Mouse (Mus musculus) embryonic fibroblast, embryonic 13.5 days (primary cell): Measurements from ENCODE around the gene Coq10a. TPM values are rescaled to one million over a fixed set of nuclear protein-coding genes. Genes with fewer than 3 reads are reported as not detected.
A peak's percentile ranks its signal among the peaks of the same experiment; 100 is the strongest.

Source experiments
- H3K27ac ChIP-seq: 2 replicates; pipeline ENCODE4 v1.5.1; 2012; ENCODE audit warnings: low read length, control low read depth, inconsistent platforms; ENCODE audit not compliant: insufficient read depth
- H3K4me1 ChIP-seq: 2 replicates; pipeline ENCODE4 v1.6.1; 2011; ENCODE audit warnings: low read length; ENCODE audit not compliant: control insufficient read depth, insufficient read depth
- H3K4me3 ChIP-seq: 2 replicates; pipeline ENCODE4 v1.5.1; 2011; ENCODE audit warnings: mild to moderate bottlenecking, control low read depth, low read length; ENCODE audit not compliant: insufficient read depth
- CTCF ChIP-seq: IDR thresholded peaks from 2 replicates; pipeline ENCODE4 v1.5.1; 2011; ENCODE audit warnings: mild to moderate bottlenecking, control low read depth, low read length, moderate library complexity, borderline replicate concordance; ENCODE audit not compliant: insufficient read depth
- POLR2A ChIP-seq: IDR thresholded peaks from 2 replicates; pipeline ENCODE4 v1.6.1; 2011; ENCODE audit warnings: low read depth, mild to moderate bottlenecking, control low read depth, low read length, moderate library complexity
- polyA plus RNA-seq: library from polyadenylated mRNA; stranded (reverse); fragments of >200 nt; gene quantifications from 2 replicates; pipeline ENCODE4 v1.2.4, GENCODE M21; 2011; ENCODE audit warnings: low read depth; ENCODE audit not compliant: missing spikeins, insufficient read length

Gene Coq10a
- polyA plus RNA-seq, 1 experiment, result 24.6 TPM

DNA sequence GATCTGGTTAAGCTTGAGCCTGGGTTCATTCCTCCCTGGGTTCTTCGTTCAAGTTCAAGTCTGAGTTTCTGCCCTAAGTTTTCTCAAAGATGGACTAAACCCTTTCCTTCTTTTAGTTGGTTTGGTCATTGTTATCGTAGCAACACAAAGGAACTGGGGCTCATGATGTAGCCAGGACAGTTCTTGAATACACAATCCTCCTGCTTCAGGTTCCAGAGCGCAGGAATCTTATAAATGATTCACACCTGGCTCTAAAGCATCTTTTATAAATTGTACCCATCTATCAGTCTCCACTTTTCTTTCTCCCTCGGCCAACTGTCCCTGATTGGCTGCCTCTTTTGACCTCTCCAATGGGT is 7.3 kb upstream of the Coq10a start:
- Histone ChIP-seq H3K27ac (peak overlapping the region; percentile 93), H3K4me1 (peaks cover 2% of the 10 kb centered on the region; the same call in 1 of the 2 replicates), H3K4me3 (no peak overlapping the region)
- TF ChIP-seq CTCF (no peak), POLR2A (no peak)

DNA sequence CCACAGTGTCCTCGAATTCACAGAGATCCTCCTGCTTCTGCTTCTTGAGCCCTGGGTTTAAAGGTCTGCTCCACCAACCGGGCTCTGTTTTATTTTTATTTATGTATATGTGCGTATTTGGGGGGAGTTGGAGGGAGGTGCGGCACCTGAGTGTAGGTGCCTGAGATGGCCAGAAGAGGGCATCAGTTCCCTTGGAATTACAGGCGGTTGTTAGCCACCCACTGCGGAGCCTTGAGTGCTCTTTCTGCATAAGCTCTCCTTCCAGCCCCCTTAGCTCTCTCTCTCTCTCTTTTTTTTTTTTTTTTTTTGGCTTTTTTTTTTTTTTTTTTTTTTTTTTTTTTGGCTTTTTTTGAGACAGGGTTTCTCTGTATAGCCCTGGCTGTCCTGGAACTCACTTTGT is 5.6 kb upstream of the Coq10a start:
- H3K27ac ChIP-seq, result no peak overlapping the region
- TF ChIP-seq POLR2A, result no peak
- no peak for TF ChIP-seq CTCF
- peaks cover 5% of the 10 kb centered on the region for H3K4me1 ChIP-seq
- H3K4me3 ChIP-seq, result no peak overlapping the region

GRCm38 (mm10) chr10:128372989-128373748 is 4.4 kb upstream of the Coq10a start:
- peaks cover 5% of the 10 kb centered on the region for H3K4me1 ChIP-seq
- no peak overlapping the region for H3K27ac ChIP-seq
- no peak overlapping the region for H3K4me3 ChIP-seq
- TF ChIP-seq CTCF (no peak), POLR2A (no peak)

- H3K4me3 ChIP-seq, result no peak overlapping the region
- no peak overlapping the region for H3K27ac ChIP-seq
Observed at GRCm38 (mm10) chr10:128372142-128372541, 3.3 kb upstream of the Coq10a start.

GRCm38 (mm10) chr10:128370601-128371000 is 1.8 kb upstream of the Coq10a start:
- TF ChIP-seq CTCF, result no peak
- no peak for TF ChIP-seq POLR2A
- peaks cover 4% of the 10 kb centered on the region; the same call in 1 of the 2 replicates for H3K4me1 ChIP-seq
- no peak overlapping the region for H3K4me3 ChIP-seq
- H3K27ac ChIP-seq, result no peak overlapping the region

More at GRCm38 (mm10) chr10:128372142-128372541, 3.3 kb upstream of the Coq10a start:
- H3K4me1 ChIP-seq, result peaks cover 4% of the 10 kb centered on the region; the same call in 1 of the 2 replicates
- no peak for TF ChIP-seq CTCF
- no peak for TF ChIP-seq POLR2A

DNA sequence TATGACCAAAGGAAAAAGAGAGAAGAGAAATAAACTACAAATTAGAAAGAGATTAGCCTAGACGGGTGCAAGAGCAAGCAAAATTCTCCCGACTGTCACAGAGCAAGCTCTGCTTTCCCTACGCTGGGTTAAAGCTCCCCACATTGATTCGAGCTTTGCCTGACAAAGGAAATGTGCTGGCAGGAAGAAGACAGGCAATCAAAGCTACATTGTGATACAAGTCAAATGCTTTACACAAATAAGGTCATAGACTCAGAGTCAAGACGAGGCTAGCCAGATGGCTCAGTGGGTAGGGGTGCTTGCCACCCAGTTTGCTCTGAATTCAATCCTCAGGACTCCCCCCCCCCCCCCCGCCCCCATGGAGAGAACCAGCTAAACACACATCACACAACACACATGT is 1.2 kb upstream of the Coq10a start:
- TF ChIP-seq CTCF, result no peak
- TF ChIP-seq POLR2A, result no peak
- peaks cover 4% of the 10 kb centered on the region; the same call in 1 of the 2 replicates for H3K4me1 ChIP-seq
- H3K27ac ChIP-seq, result no peak overlapping the region
- H3K4me3 ChIP-seq, result no peak overlapping the region

- TF ChIP-seq POLR2A (no peak), CTCF (no peak)
- Histone ChIP-seq H3K4me1 (peaks cover 4% of the 10 kb centered on the region; the same call in 1 of the 2 replicates), H3K4me3 (peak overlapping the region; percentile 27), H3K27ac (peak overlapping the region; percentile 63; the same call in 1 of the 2 replicates)
Observed at GRCm38 (mm10) chr10:128369599-128369998, 802 bp upstream of the Coq10a start.

DNA sequence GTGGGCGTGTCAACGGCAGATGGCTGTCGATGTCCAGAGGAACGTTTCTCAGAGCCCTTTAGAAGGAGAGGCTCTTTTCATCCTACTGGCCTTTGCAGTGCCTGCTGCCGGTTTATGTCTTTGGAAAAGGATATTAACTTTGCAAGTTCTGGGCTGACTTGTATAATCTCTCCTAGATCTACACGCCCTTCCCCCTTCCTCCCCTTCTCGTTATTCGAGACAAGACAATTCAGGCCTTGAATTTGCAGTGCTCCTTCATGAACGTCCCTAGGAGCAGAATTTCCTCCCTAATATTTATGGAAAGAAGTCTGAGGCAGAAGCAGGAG is 384 bp upstream of the Coq10a start:
- TF ChIP-seq CTCF, result no peak
- peak overlapping the region; percentile 27 for H3K4me3 ChIP-seq
- peak overlapping the region; percentile 63 for H3K27ac ChIP-seq
- H3K4me1 ChIP-seq, result peaks cover 4% of the 10 kb centered on the region; the same call in 1 of the 2 replicates

DNA sequence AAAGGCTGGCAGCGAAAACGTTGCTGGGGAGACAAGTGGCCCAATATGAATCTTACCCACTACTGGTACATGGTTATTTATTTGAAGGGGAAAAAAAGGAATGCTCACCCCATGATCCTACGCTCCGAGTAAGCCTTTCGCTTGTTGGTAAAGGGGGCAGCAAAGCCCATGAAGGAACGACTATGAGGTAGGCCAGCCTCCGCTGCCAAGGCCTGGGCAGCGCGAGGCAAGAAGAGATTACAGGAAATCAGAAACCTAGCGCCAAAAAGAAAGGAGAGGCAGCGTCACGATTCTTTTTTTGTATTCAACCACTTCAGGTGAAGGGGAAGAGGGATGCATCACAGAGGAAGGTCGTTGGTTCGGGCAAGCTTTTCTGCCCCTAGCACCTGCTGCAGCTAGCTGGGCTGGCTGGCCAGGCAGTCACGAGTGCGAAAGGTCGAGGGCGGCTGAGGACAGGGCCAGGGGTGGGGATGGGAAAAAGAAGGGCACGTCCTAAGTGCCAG is 847 bp downstream of the Coq10a start:
- peaks cover 4% of the 10 kb centered on the region; the same call in 1 of the 2 replicates for H3K4me1 ChIP-seq
- no peak for TF ChIP-seq CTCF
- TF ChIP-seq POLR2A, result no peak; the same call in 1 of the 2 replicates

GRCm38 (mm10) chr10:128362568-128362967 is 6.2 kb downstream of the Coq10a start:
- no peak for TF ChIP-seq CTCF
- no peak for TF ChIP-seq POLR2A
- H3K4me1 ChIP-seq, result no peaks in the 10 kb centered on the region
- H3K4me3 ChIP-seq, result no peak overlapping the region
- no peak overlapping the region for H3K27ac ChIP-seq

More for the DNA sequence above, 847 bp downstream of the Coq10a start:
- Histone ChIP-seq H3K4me3 (peak overlapping the region; percentile 72), H3K27ac (peak overlapping the region; percentile 60)
